Mouse (Mus musculus): ENCODE measurements at regions not wholly inside any gene's neighbourhood (a gene's known extent, or its start where the extent isn't known, plus 50 kb on each side); places are given as distances from the start of the nearest gene placed in this dataset.

DNA sequence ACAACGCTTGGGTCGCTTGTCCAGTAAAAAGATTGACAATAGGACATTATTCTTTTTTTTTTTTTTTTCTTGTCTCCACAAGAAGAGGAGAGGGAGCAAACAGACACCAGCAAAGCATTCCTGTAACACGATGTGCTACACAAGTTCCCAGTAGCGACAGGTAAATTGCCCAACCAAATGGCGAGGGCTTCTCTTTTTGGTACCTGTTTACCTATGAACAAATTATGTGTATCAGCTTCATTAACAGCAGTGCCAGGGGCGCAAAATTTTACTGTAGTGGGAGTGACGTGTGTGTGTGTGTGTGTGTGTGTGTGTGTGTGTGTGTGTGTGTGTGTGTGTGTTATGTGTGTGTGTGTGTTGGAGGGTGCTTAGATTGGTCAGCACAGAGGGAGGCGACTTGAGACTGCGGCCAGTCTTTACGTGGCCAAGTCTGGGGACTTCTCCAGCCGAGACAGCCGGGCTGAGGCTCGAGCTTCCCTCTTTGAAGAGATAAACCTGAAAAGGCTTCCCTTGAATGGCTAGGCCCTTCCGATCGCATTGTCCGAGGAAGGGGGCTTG, 226.4 kb downstream of the Mef2c start:
- DNase-seq (ENCODE audit: extremely low spot score in 1 of 2, low spot score in 1 of 2), result peak in 1 of 2 experiments; percentile 34

DNA sequence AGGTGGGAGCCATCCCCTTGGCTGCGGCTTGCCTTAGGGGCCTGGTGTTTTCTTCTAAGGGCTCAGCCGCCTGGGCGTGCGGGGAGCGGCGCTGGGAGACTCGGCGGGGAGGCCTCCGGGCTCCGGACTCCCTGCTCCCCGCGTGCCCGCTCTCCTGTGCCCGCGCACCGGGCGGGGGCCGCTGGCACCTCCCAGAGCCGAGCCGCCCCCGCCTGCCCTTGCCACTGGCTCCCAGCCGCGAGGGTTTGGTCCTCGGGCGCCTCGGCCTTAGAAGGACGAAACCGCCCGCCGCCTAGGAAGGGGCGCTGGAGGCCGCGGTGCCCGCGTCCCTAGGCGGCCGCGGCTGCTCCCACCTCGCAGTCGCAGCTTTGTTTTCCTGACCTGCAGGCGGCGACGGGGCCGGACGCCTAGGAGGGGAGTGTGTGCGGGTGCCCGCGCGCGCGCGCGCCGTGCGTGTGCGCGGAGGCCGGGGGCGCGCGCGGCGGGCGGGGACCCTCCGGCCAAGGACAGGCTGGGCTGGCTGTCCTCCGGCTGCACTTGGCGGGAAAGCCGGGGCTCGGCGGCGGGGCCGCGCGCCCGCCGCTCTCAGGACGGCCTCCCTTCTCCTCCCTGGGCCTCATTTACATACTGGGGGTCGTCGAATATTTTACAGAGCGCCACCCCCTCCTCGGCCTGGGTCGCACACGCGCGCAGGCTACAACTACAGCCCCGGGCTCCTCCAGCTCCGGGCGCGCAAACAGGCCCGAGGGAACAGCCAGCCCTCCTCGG, 227.1 kb downstream of the Mef2c start:
- peak; percentile 65 to 80 for DNase-seq (ENCODE audit: extremely low spot score in 1 of 2, low spot score in 1 of 2)

DNA sequence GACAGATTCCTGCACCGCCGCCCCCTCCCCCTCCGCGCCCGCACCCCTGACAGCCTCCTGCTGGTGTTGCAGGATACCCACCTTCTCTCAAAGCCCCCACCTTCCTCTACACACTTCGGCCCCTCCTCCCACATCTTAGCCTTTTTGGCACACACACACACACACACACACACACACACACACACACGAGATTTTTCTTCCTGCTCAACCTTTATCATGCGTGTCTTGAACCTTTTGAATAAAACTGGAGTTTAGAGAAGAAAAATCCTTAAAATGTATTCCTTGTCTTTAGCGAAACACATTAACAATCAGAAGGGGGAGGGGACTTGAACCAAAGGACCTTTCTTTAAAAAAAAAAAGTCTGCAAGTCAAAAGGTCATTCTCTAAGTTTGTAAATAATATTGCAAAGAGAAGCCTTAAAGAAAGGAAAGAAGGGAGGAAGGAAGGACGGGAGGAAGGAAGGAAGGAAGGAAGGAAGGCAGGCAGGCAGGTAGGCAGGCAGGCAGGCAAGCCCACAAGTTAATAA, 227.7 kb downstream of the Mef2c start:
- DNase-seq (ENCODE audit: extremely low spot score in 1 of 2, low spot score in 1 of 2), result no peak

DNA sequence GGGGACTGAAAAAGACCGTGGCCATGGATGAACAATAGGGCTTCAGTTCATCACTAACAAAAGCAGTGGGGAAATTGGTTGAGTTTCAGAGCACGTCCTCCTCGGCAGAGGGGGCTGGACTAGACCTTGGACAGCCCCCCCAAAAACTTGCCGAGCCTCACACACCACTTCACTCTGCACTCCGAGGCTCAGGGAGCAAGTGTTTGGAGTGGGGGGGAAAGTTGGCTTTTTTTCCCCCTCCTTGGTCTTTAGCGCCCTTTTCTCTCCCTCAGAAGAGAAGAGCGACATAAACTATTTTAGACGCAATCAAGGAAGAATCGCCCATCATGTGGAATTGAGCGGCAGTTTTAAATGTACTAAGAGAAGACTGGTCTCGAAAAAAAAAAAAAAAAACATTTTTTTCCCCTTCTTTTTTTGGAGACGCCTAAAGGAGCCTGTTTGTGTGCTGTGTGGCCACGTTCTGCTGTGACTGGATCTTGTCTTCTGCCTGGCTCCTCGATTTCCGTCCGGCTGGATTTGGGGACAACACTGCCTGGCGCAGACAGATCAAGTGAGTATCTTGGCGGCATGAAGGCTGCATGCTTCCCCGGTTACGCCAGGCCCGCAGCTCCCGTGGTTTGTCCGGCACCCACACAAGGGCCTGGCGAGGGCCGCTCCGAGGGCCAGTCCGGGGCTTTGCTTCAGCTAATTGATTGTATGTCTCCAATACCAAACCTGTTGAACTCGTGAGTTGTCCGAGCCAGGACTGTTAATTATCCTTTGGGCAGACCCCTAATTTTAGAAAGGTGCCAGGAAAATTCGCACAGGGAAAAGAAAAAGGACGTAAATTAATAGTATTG, 228.7 kb downstream of the Mef2c start:
- peak; percentile 49 to 52 for DNase-seq (ENCODE audit: extremely low spot score in 1 of 2, low spot score in 1 of 2)

DNA sequence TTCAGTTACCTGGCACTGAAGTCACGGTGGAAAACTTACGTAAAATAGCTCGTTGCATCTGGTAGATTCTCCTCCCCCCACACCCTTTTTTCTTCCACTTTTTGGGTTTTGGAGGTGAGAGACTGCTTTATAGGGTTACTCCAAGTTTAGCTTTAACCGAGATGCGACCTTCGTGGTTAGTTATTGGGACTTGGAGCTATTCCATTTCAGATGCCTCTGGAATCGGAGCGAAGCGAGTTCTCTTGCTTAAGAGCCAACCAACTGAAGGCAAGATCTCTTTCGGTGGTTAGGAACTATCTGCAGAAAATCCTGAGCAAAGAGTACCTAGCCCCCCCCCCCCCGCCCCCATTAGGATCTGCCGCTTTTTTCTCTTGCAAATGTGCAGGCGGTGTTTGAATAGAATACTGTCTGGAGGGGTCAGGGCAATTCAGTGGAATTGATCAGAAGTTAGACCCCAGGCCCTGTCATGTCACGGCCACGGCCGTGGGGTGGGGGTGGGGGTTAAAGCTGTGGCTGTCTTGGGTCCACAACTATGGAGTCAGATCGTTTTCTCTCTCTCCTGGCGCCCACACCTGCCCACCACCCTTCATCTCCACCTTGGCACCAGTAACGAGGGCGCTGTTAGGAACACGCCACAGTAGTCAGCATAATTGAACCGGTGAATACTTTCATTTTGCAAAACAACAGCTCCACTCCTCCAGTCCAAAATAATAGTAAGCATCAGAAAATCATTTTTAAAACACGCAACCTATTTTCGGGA, 229.6 kb downstream of the Mef2c start:
- DNase-seq (ENCODE audit: extremely low spot score in 1 of 2, low spot score in 1 of 2), result no peak

DNA sequence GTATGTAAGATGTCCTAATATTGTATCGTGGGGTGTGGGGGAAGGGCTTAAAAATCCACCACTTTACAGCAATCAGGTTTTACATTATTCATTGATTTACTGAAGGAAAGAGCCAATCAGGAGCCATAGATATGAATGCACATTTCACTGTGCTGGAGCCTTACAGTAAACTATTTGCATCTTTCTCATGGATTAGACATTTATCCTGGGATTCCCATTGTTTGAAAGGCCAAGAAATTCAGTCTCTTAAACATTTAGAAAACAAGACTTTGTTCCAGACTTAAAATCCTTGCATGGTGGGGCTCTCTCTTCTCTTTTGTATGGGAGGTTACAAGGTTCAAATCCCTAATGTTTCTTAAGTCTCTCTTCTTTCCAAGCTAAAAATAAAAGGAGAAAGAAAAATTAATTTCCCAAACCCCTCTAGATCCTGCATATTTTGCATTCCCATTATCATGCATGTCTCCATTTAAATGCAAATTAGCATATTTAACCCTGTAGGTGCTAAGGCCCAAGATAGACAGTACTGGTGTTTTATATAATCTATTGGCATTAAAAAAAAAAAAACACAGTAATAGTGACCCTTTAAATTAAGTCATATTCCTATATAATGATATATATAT, 230.3 kb downstream of the Mef2c start:
- DNase-seq (ENCODE audit: extremely low spot score in 1 of 2, low spot score in 1 of 2), result no peak

DNA sequence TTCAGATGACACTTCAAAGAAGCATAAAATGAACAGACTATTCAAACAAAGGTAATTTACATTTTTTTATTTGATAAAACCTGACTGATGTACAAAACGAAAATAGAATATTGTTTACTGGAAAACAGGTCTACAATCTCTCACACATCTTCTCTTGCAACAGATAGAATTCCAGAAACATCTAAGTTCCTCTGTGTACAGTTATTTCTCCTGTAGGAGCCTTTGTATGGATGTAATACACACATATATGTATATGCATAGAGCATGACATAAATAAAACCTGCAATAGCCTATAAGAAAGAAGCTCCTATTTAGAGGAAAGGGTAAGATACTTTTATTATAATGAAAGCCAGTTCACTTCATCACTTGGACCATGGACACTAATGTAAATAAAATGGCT, 230.8 kb downstream of the Mef2c start:
- DNase-seq (ENCODE audit: extremely low spot score in 1 of 2, low spot score in 1 of 2), result no peak

DNA sequence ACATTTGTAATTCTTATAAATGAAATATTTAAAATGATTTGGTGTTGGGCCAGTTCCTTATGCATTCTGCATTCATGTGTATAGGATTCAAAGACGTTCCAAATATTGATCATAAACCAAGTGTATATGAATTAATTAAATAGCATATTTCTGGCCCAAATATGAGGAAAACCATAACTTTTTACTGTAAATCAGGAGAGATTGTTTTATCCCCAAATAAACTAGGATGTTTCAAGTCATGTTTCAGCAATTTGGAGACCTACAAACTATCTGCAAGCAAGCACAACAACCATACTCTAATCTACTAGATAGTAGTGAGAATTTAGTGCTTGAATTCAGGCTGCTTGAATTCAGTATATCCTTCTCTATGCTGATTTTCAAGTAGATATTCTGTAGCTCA, 231.3 kb downstream of the Mef2c start:
- no peak for DNase-seq (ENCODE audit: extremely low spot score in 1 of 2, low spot score in 1 of 2)

DNA sequence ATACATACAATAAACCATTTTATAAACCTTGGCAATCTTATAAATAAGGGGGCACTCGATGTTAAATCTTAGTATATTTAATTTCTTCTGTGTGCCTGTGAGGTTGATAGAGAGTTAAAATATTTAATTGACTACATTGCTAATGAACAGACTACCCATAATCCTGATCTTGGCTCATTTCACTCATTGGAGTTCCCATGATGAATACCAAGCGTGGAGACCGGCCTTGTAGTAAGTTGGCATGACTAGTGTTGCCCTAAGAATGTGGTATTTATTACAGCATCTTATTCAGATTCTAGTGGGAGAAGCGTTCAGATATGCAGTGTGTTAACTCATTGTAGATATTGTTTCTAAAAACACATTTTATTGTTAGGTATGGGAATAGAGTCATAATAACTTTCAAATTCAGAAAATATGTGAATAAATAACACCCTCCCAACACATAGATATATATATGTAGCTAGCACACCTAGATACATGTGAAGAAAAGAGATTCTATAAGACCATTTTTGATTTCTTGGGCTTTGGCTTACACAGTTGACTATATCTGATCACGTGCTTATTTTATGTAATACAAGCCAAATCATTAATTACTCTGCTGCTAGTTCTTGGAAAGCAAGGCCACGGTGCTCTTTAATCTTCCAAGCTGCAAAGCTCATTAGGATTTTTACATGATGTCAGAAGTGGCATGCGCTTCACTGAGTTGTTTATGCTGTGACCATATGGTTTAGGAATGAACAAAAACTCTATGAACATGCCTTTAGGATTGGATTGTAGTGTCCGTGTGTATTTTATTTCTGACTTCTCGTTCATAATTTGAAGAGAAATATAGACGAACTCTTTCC, 232.0 kb downstream of the Mef2c start:
- no peak for DNase-seq (ENCODE audit: extremely low spot score in 1 of 2, low spot score in 1 of 2)

DNA sequence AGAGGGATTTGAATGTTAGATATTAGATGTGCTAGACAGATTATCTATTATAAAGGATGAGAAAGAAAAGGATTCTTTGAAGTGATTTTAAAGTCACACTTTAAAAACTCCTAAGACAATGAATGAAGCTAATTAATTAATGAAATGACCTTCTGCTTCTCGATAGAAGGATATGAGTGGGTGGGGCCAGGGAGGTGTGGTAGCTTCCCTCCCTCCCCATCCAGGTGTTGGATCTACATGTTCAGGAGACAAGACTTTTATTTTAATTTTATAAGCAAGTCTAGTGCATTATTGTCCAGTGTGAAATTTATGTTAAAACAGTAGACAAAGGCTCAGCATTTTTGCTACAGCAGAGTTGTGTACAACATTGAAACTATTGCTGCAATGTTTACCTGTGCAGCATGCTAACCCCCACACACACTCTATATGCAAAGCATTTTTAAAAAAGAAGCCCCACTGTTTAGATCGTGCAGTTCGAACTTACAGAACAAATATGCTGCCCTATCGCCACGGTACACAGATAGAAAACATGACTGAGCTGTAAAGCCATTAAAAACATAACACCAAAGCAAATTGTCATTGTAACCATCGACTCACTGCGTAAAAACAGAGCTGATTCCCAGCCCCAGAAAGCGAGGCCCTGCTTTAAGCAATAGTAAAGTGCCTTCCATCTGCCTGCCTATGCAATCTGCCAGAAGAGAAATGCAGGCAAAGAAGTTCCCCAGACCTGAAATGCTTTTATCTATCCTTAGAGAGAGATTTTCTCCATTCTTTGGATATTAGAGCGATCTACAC, 233.4 kb downstream of the Mef2c start:
- DNase-seq (ENCODE audit: extremely low spot score in 1 of 2, low spot score in 1 of 2), result no peak

DNA sequence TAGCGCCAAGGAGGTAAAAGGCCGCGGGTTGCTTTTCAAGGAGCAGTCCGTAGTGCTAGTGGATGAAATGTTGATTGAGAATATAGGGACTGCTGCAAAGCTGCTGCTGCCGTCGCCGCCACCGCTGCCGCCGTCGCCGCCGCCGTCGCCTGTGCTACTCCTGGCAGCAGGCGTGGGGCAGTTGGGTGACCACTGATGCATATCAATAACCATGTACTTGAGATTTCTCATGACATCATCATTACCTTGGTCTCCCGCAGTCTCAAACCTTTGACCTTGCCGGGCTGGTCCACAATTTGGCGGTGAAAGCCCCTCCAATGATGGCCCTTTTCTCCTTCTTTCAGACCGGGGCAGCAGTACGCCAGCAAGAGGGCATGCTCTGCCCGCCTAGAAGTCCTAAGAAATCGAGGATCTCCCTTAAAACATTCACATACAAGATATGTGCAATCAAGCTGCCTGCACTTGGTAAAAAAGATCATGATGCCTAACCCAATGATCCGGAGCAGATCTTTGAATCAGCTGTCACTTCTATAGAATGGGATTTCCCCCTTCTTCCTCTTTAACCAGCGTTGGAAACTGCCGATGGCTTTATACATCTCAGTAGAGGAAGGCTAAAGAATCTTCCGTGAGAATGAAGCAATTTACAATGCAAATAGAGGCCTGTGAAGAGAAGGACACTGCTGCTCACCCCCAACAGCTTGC, 234.1 kb downstream of the Mef2c start:
- peak in 1 of 2 experiments; percentile 32 for DNase-seq (ENCODE audit: extremely low spot score in 1 of 2, low spot score in 1 of 2)

DNA sequence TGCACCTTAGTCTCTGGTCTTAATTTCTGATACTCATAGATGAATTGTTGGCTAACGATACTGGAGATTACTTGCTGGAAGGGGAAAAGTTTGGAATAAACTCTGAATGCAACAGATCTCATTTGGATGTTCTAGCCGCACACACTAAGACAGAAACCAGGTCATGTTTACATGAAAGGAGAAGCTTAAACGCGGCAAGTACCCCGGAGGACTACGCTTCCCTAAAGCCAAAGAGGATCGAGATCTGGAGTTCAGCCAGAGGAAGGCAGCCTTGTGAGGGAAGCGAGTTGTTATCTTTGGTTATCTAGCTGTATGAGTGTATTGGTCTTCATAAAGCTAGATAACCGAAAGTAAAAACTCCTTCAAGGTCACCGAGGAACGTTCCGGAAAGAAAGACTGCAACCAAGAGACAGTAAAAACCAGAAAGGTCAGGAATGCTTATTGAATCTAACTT, 234.7 kb downstream of the Mef2c start:
- peak in 1 of 2 experiments; percentile 44 for DNase-seq (ENCODE audit: extremely low spot score in 1 of 2, low spot score in 1 of 2)

DNA sequence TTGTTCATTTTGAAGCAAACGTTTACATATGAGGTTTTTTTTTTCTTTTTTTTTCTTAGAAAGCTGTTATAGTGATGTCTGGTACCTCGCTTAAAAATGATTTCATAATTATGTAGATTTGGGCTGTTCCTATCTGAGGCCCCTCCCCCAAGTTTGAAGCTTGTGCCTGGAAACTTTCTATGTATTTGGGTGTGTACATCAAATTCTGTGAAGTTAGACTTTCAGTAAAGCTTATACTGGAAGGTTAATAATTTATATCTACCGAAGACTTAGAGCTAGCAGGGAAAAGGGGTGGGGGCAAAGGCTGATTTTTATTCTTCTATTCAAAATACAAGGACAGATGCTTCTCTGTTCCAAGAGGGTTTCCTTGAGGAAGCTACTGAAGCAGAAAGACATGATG, 235.3 kb downstream of the Mef2c start:
- DNase-seq (ENCODE audit: extremely low spot score in 1 of 2, low spot score in 1 of 2), result no peak

DNA sequence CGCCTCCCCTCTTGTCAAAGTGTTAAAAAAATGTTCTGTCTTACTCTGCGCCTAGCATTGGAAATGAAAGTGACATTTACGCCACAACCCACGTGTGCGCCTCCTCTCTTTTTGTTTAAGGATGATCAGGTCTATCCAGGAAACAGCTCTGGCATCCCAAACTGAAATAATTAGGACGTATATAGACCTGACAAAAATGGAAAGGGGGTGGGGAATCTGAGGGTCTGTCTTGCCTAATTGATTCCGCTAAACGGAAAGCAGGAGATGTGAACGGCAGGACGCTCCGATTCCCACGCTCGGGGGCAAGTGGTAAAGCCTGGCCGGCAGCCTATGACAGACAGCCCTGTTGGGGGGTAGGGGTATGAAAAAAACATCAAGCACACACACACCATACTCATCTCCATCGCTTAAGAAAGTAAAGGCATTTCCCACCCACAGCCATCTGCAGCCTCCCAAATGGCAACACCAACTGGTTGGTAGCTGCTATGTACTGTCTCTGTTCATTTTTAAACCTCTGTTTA, 235.8 kb downstream of the Mef2c start:
- peak; percentile 68 to 73 for DNase-seq (ENCODE audit: extremely low spot score in 1 of 2, low spot score in 1 of 2)

DNA sequence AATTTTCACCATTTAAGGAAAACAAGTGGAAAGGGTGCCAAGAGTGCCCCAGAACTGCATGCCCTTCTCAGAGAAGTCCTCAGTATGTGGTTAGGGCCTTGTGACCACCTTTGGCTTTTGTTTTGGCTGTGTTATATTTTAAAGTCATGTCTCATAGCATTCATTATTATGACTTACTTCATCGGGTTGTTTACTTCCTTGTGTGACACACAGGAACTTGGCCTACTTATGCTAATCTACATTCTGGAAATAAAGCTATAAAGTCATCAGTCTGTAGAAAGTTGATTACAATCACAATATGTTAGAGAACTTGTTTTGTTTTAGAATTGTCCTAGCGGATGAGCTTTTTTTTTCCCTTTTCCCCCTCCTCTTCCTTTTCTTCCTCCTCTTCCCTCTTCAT, 236.3 kb downstream of the Mef2c start:
- no peak for DNase-seq (ENCODE audit: extremely low spot score in 1 of 2, low spot score in 1 of 2)

DNA sequence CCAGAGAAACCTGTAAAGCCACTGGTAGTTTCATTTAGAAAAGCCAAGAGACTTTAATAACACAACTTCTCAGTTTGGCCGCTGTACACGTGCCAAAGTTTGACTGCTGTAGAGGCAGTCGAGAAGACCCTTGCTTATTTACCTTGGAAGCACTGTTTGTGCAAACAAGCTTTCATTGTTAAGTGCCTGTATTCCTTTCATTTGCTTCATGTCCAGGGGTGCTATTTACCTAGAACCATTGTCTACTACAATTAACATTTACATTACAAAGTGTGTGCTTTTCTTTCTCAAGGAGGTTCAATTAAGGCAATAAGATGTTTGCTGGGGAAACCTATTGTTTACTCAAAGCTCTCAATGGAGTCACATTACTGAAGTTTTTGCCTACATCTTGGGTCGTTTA, 236.9 kb downstream of the Mef2c start:
- DNase-seq (ENCODE audit: extremely low spot score in 1 of 2, low spot score in 1 of 2), result no peak

DNA sequence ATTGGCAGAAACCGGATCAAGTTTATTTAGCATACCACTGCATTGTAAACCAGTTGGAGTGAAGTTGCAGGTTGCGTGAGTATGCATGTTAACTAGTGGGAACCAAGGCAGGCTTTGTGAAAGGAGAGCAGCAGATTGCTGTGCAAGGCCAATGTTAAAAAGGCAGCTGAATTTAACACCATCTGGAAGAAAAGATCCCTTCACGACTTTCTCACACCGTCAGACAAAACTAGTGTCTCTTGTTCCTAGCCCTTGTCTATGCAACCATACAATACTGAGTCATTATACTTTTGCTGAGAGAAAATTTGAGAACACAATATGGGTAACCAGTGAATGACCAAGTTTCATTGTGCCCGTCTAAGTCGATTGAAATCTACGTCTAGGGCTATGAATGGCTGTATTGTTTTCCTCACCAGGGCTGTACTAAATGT, 237.8 kb downstream of the Mef2c start:
- no peak for DNase-seq (ENCODE audit: extremely low spot score in 1 of 2, low spot score in 1 of 2)
